Mouse (Mus musculus) naive thymus-derived CD4-positive, alpha-beta T cell, adult 5 months (primary cell): ENCODE measurements around the gene Slc11a1. TPM values are rescaled to one million over a fixed set of nuclear protein-coding genes. Genes with fewer than 3 reads are reported as not detected.

Experiments used
- polyA plus RNA-seq: library from polyadenylated mRNA; unstranded; fragments of 100-300 nt; shearing (Covaris generic); gene quantifications from one replicate; pipeline ENCODE4 v1.2.1, GENCODE M21; 2017

The Slc11a1 gene
- not detected for polyA plus RNA-seq

DNA sequence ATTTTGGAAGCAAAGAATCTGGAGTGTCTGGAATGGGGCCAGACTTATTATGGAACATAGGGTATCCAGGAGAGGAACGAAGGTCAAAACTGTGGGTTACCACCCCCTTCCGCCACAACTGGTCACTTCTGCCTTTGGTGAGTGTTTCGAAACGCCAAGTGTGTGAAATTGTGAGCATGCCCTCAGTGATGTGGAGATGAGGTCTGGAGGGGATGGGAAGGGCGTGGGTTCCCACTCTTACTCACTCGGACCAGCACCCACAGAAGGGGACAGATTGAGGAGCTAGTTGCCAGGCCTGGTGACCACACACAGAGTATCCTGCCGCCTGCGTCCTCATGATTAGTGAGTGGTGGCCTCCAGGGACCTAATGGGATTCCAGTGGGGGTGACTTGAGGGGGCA, at the start of gene Slc11a1:
Slc11a1 (plus strand) TSS at position 216 of the 400 bp plus-strand sequence.

GRCm38 (mm10) chr1:74361812-74362211, 13.2 kb upstream of the Slc11a1 start, which contains the start of gene Catip:
Gene Catip, plus strand, starts transcription at chr1:74362108.

DNA sequence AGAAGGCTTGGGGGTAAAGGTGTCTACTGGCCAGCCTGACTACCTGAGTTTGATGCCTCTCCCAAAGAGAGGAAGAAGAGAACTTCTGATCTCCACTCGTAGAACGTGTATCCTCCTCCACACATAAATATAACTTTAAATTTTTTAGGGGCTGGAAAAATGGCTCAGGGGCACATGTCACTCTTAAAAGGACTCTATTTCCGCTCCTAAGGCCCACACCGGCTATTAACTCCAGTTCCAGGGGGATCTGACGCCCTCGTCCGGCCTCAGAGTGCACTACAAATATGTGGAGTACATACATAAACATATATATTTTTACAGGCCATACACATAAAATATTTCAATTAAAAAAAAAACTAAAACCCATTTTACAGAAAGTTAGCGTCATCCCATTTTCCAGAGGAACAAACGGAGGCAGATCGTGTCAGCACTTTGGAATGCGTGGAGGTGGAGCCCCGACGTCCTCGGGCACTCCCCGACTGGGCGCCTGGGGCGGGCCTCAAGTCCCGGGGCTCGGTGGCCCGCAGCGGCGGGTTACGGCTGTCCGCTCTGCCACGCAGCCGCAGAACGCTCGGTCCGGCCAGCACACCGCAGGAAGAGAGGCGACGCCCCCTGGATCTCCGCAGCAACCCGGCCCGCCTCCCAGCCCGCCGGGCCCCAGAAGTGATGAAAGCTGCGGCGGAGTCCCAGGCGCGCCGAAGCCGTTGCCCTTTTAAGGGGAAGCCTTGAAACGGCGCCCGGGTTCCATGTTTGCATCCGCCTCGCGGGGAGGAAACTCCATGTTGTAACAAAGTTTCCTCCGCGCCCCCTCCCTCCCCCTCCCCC, 16.1 kb downstream of the Slc11a1 start, which contains the start of gene Ctdsp1:
Ctdsp1 (plus strand) TSS at position 586 of the 825 bp plus-strand sequence.

GRCm38 (mm10) chr1:74408589-74409504, 33.9 kb downstream of the Slc11a1 start, which contains the start of gene Vil1:
Gene Vil1, plus strand, starts transcription at chr1:74409376.

Other genes starting within 250 kb of the Slc11a1 start
- 0.32 TPM for gene Rufy4, start 249.7 kb upstream of the Slc11a1 start, polyA plus RNA-seq
- 0.19 TPM for gene Cxcr2, start 221.2 kb upstream of the Slc11a1 start, polyA plus RNA-seq
- 1.7 TPM for gene Cxcr1, start 180.6 kb upstream of the Slc11a1 start, polyA plus RNA-seq
- gene Arpc2, start 139.1 kb upstream of the Slc11a1 start, polyA plus RNA-seq = 901 TPM
- 1.1 TPM for gene Gpbar1, start 96.6 kb upstream of the Slc11a1 start, polyA plus RNA-seq
- gene Aamp, start 90.5 kb upstream of the Slc11a1 start, polyA plus RNA-seq = 296 TPM
- 38.7 TPM for gene Pnkd, start 90.3 kb upstream of the Slc11a1 start, polyA plus RNA-seq
- gene Tmbim1, start 69.6 kb upstream of the Slc11a1 start, polyA plus RNA-seq = 0.66 TPM
- not detected for gene Catip, start 13.1 kb upstream of the Slc11a1 start, polyA plus RNA-seq
- gene Ctdsp1, start 16.3 kb downstream of the Slc11a1 start, polyA plus RNA-seq = 5.5 TPM
- 0.61 TPM for gene Vil1, start 34.2 kb downstream of the Slc11a1 start, polyA plus RNA-seq
- gene Cnot9, start 130.9 kb downstream of the Slc11a1 start, polyA plus RNA-seq = 24.0 TPM
- gene Plcd4, start 167.7 kb downstream of the Slc11a1 start, polyA plus RNA-seq = 0.85 TPM
- 18.6 TPM for gene Usp37, start 169.1 kb downstream of the Slc11a1 start, polyA plus RNA-seq
- gene Zfp142, start 213.1 kb downstream of the Slc11a1 start, polyA plus RNA-seq = 22.7 TPM
- gene Bcs1l, start 213.1 kb downstream of the Slc11a1 start, polyA plus RNA-seq = 6.6 TPM
- 18.6 TPM for gene Rnf25, start 226.2 kb downstream of the Slc11a1 start, polyA plus RNA-seq
- gene Stk36, start 226.2 kb downstream of the Slc11a1 start, polyA plus RNA-seq = not detected